Mouse (Mus musculus) hindbrain, postnatal 0 days (tissue): ENCODE results near the gene Ogfr. TPM values are rescaled to one million over a fixed set of nuclear protein-coding genes. Genes with fewer than 3 reads are reported as not detected.
A peak's percentile ranks its signal among the peaks of the same experiment; 100 is the strongest.

Experiments used
- ATAC-seq: fragments of 200-750 bp; cut with Nextera tagmentation; 2 replicates; pipeline ENCODE4 v1.8.0; 2017; ENCODE audit warnings: mild to moderate bottlenecking, moderate TSS enrichment, moderate library complexity
- DNase-seq: peaks from one replicate; pipeline ENCODE4 v3.0.0-alpha.2; 2015; ENCODE audit warnings: low spot score
- H3K27ac ChIP-seq: fragments of 300-500 bp; sonication (generic); 2 replicates; pipeline ENCODE4 v1.5.1; 2014; ENCODE audit warnings: mild to moderate bottlenecking
- H3K27me3 ChIP-seq: fragments of 300-500 bp; sonication (generic); 2 replicates; pipeline ENCODE4 v1.6.1; 2014; ENCODE audit warnings: low read length, mixed read lengths; ENCODE audit not compliant: insufficient read depth
- H3K36me3 ChIP-seq: fragments of 300-500 bp; sonication (generic); 2 replicates; pipeline ENCODE4 v1.6.1; 2014; ENCODE audit warnings: low read length, mixed read lengths; ENCODE audit not compliant: insufficient read depth
- H3K4me1 ChIP-seq: fragments of 300-500 bp; sonication (generic); 2 replicates; pipeline ENCODE4 v1.6.1; 2014; ENCODE audit warnings: antibody characterized with exemption, low read length, mixed read lengths; ENCODE audit not compliant: insufficient read depth
- H3K4me2 ChIP-seq: fragments of 300-500 bp; sonication (generic); 2 replicates; pipeline ENCODE4 v1.6.1; 2014; ENCODE audit warnings: low read depth, mild to moderate bottlenecking, low read length, moderate library complexity, mixed read lengths
- H3K4me3 ChIP-seq: fragments of 300-500 bp; sonication (generic); 2 replicates; pipeline ENCODE4 v1.5.1; 2014; ENCODE audit warnings: low read length
- H3K9ac ChIP-seq: fragments of 300-500 bp; sonication (generic); replicated peaks from 2 replicates; pipeline ENCODE4 v1.6.1; 2014; ENCODE audit warnings: mild to moderate bottlenecking, low read length, moderate library complexity, mixed read lengths
- H3K9me3 ChIP-seq: fragments of 300-500 bp; sonication (generic); 2 replicates; pipeline ENCODE4 v1.6.1; 2016; ENCODE audit warnings: low read length, mixed read lengths
- CTCF ChIP-seq: IDR thresholded peaks from 2 replicates; pipeline ENCODE4 v1.5.1; 2016; ENCODE audit warnings: antibody characterized with exemption, control low read depth, low read depth
- WGBS: fragments of 180-500 bp; shearing (Covaris S2); extraction: QIAGEN DNeasy Blood & Tissue Kit; methylation state at CpG from one replicate; pipeline ENCODE4 v1.1.7; 2014; 5-methylcytosine and 5-hydroxymethylcytosine counted together
- polyA plus RNA-seq: library from polyadenylated mRNA; unstranded; fragments of >200 nt; fragmentation: Nextera tagmentation; extraction: Ambion mirVana; gene quantifications from 2 replicates; pipeline ENCODE4 v1.2.1, GENCODE M21; 2015
- total RNA-seq: library from RNA; depleted of rRNA; stranded (reverse); fragments of >200 nt; gene quantifications from 2 replicates; pipeline ENCODE4 v1.2.3, GENCODE M21; 2014

The Ogfr gene
- total and polyA plus RNA-seq, 2 experiments from 2014 or later, result 82.9 to 106 TPM

DNA sequence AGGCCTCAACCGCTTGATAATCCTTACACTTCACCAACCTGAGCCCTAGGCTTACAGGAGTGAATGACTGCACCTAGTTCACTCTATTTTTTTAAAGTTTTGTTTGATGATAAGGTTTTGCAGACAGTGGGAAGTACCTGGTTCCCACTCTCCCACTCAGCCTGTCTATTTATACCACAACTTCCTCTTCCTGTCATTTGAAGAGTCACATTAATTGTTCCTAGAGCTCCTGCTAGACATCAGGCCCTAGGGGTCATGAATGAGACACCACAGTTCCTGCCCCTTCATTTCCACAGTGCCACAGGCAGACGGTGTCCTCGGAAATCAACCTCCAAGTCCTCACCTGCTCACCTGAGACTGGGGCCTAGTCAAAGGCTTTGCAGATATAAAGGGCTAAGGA, 32.6 kb upstream of the Ogfr start:
- 87% methylated on average over 3 of the region's 3 CpGs for WGBS
- DNase-seq (no peak), ATAC-seq (no peak)
- H3K4me1 ChIP-seq, result no peaks in the 10 kb centered on the region
- no peak overlapping the region for H3K27ac ChIP-seq
- TF ChIP-seq CTCF, result no peak
- H3K9me3 ChIP-seq, result no peaks in the 10 kb centered on the region
- no peaks in the 10 kb centered on the region for H3K36me3 ChIP-seq
- no peak overlapping the region for H3K4me2 ChIP-seq
- no peak overlapping the region for H3K9ac ChIP-seq
- no peak overlapping the region for H3K4me3 ChIP-seq
- H3K27me3 ChIP-seq, result no peaks in the 10 kb centered on the region

DNA sequence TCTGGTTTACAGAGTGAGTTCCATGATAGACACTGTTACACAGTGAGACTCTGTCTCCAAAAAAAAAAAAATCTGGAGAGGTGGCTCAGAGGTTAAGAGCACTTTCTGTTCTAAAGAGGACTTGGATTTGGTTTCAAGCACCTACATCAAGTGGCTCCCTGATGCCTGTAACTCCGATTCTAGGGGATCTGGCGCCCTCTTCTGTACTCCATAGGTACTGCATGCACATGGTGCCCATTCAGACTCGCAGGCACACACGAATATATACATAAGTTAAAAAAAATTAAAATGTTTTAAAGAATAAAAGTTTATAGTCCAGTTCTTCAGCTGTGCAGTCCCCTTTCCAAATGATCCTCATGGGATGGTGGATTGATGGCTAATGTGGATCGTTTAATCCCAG, 28.8 kb upstream of the Ogfr start:
- peak; percentile 55 for TF ChIP-seq CTCF
- no peaks in the 10 kb centered on the region for H3K27me3 ChIP-seq
- DNase-seq, result no peak
- H3K27ac ChIP-seq, result no peak overlapping the region
- 52% methylated on average over 5 of the region's 5 CpGs for WGBS
- no peaks in the 10 kb centered on the region for H3K36me3 ChIP-seq
- H3K9me3 ChIP-seq, result no peaks in the 10 kb centered on the region
- ATAC-seq, result no peak
- H3K4me3 ChIP-seq, result no peak overlapping the region
- no peak overlapping the region for H3K4me2 ChIP-seq
- no peak overlapping the region for H3K9ac ChIP-seq
- peaks cover 9% of the 10 kb centered on the region; the same call in 1 of the 2 replicates for H3K4me1 ChIP-seq

DNA sequence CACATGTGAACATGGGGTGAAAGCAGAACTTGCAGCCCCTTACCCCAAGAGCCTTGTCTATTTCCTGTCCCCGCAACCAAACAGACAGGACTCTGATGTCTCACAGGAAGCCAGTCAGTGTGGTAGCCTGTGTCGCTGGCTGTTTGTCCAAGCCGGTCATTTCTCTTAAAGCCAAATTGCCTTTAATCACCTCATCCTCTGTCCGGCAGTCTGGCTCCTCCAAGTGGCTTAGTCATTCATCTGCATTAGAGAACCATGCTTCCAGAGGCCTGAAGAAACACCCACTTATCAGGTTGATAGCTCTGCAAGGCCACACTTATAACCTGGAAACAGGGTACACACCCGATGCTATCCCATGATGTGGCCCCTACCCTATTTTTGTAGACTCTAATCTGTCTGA, 26.9 kb upstream of the Ogfr start:
- Histone ChIP-seq H3K9me3 (no peaks in the 10 kb centered on the region), H3K9ac (no peak overlapping the region), H3K27me3 (no peaks in the 10 kb centered on the region), H3K4me1 (peaks cover 9% of the 10 kb centered on the region; the same call in 1 of the 2 replicates), H3K4me2 (no peak overlapping the region), H3K27ac (no peak overlapping the region), H3K36me3 (no peaks in the 10 kb centered on the region), H3K4me3 (no peak overlapping the region)
- peak; percentile 54 for TF ChIP-seq CTCF
- no peak for ATAC-seq
- no peak for DNase-seq
- WGBS, result 63% methylated on average over 5 of the region's 5 CpGs

DNA sequence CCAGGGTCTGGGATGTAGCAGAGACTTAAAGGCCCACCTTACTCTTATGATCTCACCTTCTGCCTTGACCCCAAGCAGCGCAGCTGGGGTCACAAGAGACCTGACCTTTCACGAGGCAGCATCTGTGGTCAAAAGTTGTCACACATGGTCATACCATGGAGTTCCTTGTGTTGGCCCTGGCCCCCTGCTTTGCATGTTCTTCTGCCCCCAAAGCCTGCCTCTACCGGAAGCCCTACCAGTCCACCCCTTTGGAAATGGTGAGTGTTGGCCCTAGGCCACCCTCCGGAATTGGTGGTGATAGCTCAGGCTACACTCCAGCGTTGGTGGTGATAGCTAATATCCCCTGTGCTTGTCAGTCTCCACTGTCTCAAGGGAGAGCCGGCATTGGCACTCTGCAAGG, 25.7 kb upstream of the Ogfr start:
- ATAC-seq, result no peak
- Histone ChIP-seq H3K4me1 (peaks cover 9% of the 10 kb centered on the region; the same call in 1 of the 2 replicates), H3K36me3 (no peaks in the 10 kb centered on the region)

DNA sequence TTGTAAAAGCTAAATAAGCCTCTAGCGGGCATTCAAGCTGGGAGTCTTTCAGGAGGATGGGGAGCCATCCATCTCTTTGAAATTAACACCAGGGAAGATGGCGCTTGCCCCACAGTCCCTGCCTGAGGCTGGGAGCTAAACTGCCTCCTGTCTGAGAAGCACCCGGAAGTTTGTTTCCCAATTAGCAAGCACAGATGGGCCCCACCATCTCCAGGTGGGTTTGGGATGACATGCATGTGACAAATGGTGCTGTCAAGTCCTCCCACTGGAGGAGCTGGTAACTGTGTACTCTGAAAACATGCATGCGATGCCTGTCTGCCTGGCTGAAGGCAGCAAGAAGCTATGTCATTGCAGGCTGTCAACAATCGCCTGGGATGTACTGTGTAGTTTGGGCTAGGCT, 25.2 kb upstream of the Ogfr start:
- no peak overlapping the region for H3K4me3 ChIP-seq
- H3K4me2 ChIP-seq, result no peak overlapping the region
- H3K9ac ChIP-seq, result no peak overlapping the region
- H3K36me3 ChIP-seq, result no peaks in the 10 kb centered on the region
- no peak overlapping the region for H3K27ac ChIP-seq
- H3K27me3 ChIP-seq, result no peaks in the 10 kb centered on the region
- H3K4me1 ChIP-seq, result peaks cover 10% of the 10 kb centered on the region
- no peaks in the 10 kb centered on the region for H3K9me3 ChIP-seq
- ATAC-seq (peak; percentile 47; the same call in 1 of the 2 replicates), DNase-seq (peak; percentile 51)
- 21% methylated on average over 5 of the region's 5 CpGs for WGBS
- TF ChIP-seq CTCF, result no peak

More for the DNA sequence above, 25.7 kb upstream of the Ogfr start:
- no peaks in the 10 kb centered on the region for H3K27me3 ChIP-seq
- H3K4me3 ChIP-seq, result no peak overlapping the region
- 42% methylated on average over 6 of the region's 6 CpGs for WGBS
- no peaks in the 10 kb centered on the region for H3K9me3 ChIP-seq
- no peak overlapping the region for H3K27ac ChIP-seq
- no peak for DNase-seq
- H3K9ac ChIP-seq, result no peak overlapping the region
- no peak for TF ChIP-seq CTCF
- H3K4me2 ChIP-seq, result no peak overlapping the region

DNA sequence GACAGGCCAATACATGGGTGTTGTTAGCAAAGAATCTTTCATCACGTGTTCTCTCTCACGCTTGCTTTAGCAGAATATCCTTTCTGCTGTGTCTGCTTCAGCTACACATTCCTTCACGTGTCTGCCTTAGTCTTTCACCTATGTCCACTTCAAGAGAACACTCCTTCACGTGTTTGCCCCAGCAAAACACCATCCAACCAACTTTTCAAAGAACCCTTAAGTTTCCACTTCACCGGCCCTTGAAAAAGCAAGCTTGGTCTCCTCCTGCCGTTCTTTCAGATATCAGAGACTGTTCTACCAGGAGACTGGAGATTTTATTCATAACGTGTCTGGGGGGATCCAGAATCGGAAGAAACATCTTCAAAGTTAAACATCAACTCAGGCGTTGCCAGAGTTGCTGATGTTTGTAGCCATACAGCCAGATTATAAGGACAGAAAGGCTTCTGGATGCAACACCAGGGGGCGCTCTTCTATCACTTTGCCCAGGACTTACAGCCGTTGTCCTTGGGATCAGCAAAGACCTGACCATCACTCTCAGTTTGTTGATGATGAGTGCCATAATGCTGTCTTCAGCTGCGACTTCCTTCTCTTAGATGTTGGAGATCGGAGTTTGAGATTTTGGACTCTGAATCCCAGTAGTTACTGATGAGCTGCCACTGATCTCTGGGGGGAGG, 22.7 kb upstream of the Ogfr start:
- Histone ChIP-seq H3K4me2 (no peak overlapping the region), H3K4me3 (no peak overlapping the region), H3K27me3 (no peaks in the 10 kb centered on the region), H3K27ac (no peak overlapping the region), H3K4me1 (peaks cover 20% of the 10 kb centered on the region), H3K9me3 (no peaks in the 10 kb centered on the region), H3K9ac (no peak overlapping the region), H3K36me3 (no peaks in the 10 kb centered on the region)
- no peak for ATAC-seq
- DNase-seq, result peak; percentile 78
- peak; percentile 78 for TF ChIP-seq CTCF
- WGBS, result 40% methylated on average over 13 of the region's 13 CpGs

DNA sequence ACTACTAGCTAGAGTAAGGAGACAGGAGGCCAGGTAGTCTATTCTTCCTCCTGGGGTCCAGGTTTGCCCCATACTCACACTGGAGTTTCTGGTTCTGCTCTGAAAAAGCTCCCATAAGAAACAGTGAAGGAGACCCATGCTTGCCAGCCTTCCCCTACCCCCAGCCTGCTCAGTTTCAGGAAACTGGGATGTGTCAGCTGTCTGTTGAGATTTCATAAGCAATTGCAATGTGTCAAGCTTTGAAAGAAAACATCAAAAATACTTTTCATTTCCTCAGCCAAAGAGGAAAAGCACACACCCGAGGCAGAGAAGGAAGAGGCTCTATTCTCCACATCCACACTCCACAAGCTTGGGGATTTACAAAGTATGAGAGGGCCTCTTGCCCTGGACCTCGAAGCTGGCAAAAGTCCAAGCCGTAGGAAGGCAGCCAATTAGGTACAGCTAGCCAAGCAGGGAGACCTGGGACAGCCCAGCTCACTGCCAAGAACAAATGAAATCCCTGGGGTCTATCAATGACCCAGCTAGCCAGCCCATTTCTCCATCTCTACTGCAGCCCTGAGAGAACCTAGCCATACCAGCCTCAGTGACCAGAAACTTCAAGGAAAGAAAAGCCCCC, 19.9 kb upstream of the Ogfr start:
- TF ChIP-seq CTCF, result no peak
- no peak overlapping the region for H3K27ac ChIP-seq
- no peak overlapping the region for H3K4me2 ChIP-seq
- H3K27me3 ChIP-seq, result no peaks in the 10 kb centered on the region
- peaks cover 12% of the 10 kb centered on the region for H3K4me1 ChIP-seq
- no peak for ATAC-seq
- no peak overlapping the region for H3K9ac ChIP-seq
- H3K4me3 ChIP-seq, result no peak overlapping the region
- no peaks in the 10 kb centered on the region for H3K36me3 ChIP-seq
- DNase-seq, result peak; percentile 66
- no peaks in the 10 kb centered on the region for H3K9me3 ChIP-seq
- WGBS, result 21% methylated on average over 3 of the region's 3 CpGs
